Mouse (Mus musculus) hindbrain, postnatal 0 days (tissue): ENCODE results near the gene Pias3. TPM values are rescaled to one million over a fixed set of nuclear protein-coding genes. Genes with fewer than 3 reads are reported as not detected.
A peak's percentile ranks its signal among the peaks of the same experiment; 100 is the strongest.

Experiments
- ATAC-seq: fragments of 200-750 bp; cut with Nextera tagmentation; 2 replicates; pipeline ENCODE4 v1.8.0; 2017; ENCODE audit warnings: mild to moderate bottlenecking, moderate TSS enrichment, moderate library complexity
- DNase-seq: peaks from one replicate; pipeline ENCODE4 v3.0.0-alpha.2; 2015; ENCODE audit warnings: low spot score
- H3K27ac ChIP-seq: fragments of 300-500 bp; sonication (generic); 2 replicates; pipeline ENCODE4 v1.5.1; 2014; ENCODE audit warnings: mild to moderate bottlenecking
- H3K27me3 ChIP-seq: fragments of 300-500 bp; sonication (generic); 2 replicates; pipeline ENCODE4 v1.6.1; 2014; ENCODE audit warnings: low read length, mixed read lengths; ENCODE audit not compliant: insufficient read depth
- H3K36me3 ChIP-seq: fragments of 300-500 bp; sonication (generic); 2 replicates; pipeline ENCODE4 v1.6.1; 2014; ENCODE audit warnings: low read length, mixed read lengths; ENCODE audit not compliant: insufficient read depth
- H3K4me1 ChIP-seq: fragments of 300-500 bp; sonication (generic); 2 replicates; pipeline ENCODE4 v1.6.1; 2014; ENCODE audit warnings: antibody characterized with exemption, low read length, mixed read lengths; ENCODE audit not compliant: insufficient read depth
- H3K4me2 ChIP-seq: fragments of 300-500 bp; sonication (generic); 2 replicates; pipeline ENCODE4 v1.6.1; 2014; ENCODE audit warnings: low read depth, mild to moderate bottlenecking, low read length, moderate library complexity, mixed read lengths
- H3K4me3 ChIP-seq: fragments of 300-500 bp; sonication (generic); 2 replicates; pipeline ENCODE4 v1.5.1; 2014; ENCODE audit warnings: low read length
- H3K9ac ChIP-seq: fragments of 300-500 bp; sonication (generic); replicated peaks from 2 replicates; pipeline ENCODE4 v1.6.1; 2014; ENCODE audit warnings: mild to moderate bottlenecking, low read length, moderate library complexity, mixed read lengths
- H3K9me3 ChIP-seq: fragments of 300-500 bp; sonication (generic); 2 replicates; pipeline ENCODE4 v1.6.1; 2016; ENCODE audit warnings: low read length, mixed read lengths
- CTCF ChIP-seq: IDR thresholded peaks from 2 replicates; pipeline ENCODE4 v1.5.1; 2016; ENCODE audit warnings: antibody characterized with exemption, control low read depth, low read depth
- WGBS: fragments of 180-500 bp; shearing (Covaris S2); extraction: QIAGEN DNeasy Blood & Tissue Kit; methylation state at CpG from one replicate; pipeline ENCODE4 v1.1.7; 2014; 5-methylcytosine and 5-hydroxymethylcytosine counted together
- polyA plus RNA-seq: library from polyadenylated mRNA; unstranded; fragments of >200 nt; fragmentation: Nextera tagmentation; extraction: Ambion mirVana; gene quantifications from 2 replicates; pipeline ENCODE4 v1.2.1, GENCODE M21; 2015
- total RNA-seq: library from RNA; depleted of rRNA; stranded (reverse); fragments of >200 nt; gene quantifications from 2 replicates; pipeline ENCODE4 v1.2.3, GENCODE M21; 2014

Gene Pias3
- total and polyA plus RNA-seq, 2 experiments from 2014 or later, result 41.3 to 46.1 TPM

GRCm38 (mm10) chr3:96675171-96675570 is 21.0 kb upstream of the Pias3 start:
- Histone ChIP-seq H3K27me3 (no peaks in the 10 kb centered on the region), H3K9ac (no peak overlapping the region), H3K4me1 (no peaks in the 10 kb centered on the region; the same call in 1 of the 2 replicates), H3K27ac (no peak overlapping the region), H3K4me2 (no peak overlapping the region), H3K9me3 (no peaks in the 10 kb centered on the region), H3K4me3 (no peak overlapping the region), H3K36me3 (no peaks in the 10 kb centered on the region)
- no peak for ATAC-seq
- TF ChIP-seq CTCF, result no peak
- no peak for DNase-seq
- 93% methylated on average over 3 of the region's 3 CpGs for WGBS

GRCm38 (mm10) chr3:96675690-96676089 is 20.5 kb upstream of the Pias3 start:
- H3K9ac ChIP-seq, result no peak overlapping the region
- 33% methylated on average over 3 of the region's 3 CpGs for WGBS
- no peaks in the 10 kb centered on the region for H3K9me3 ChIP-seq
- no peak overlapping the region for H3K4me3 ChIP-seq
- no peak overlapping the region for H3K27ac ChIP-seq
- no peaks in the 10 kb centered on the region for H3K27me3 ChIP-seq
- no peak for ATAC-seq
- no peak for DNase-seq
- H3K36me3 ChIP-seq, result no peaks in the 10 kb centered on the region
- TF ChIP-seq CTCF, result no peak
- no peak overlapping the region for H3K4me2 ChIP-seq
- no peaks in the 10 kb centered on the region; the same call in 1 of the 2 replicates for H3K4me1 ChIP-seq

GRCm38 (mm10) chr3:96678456-96678855 is 17.7 kb upstream of the Pias3 start:
- Histone ChIP-seq H3K4me1 (no peaks in the 10 kb centered on the region; the same call in 1 of the 2 replicates), H3K4me3 (no peak overlapping the region), H3K9me3 (no peaks in the 10 kb centered on the region), H3K4me2 (no peak overlapping the region), H3K36me3 (no peaks in the 10 kb centered on the region), H3K27ac (no peak overlapping the region), H3K27me3 (no peaks in the 10 kb centered on the region), H3K9ac (no peak overlapping the region)
- no peak for ATAC-seq
- no peak for DNase-seq
- TF ChIP-seq CTCF, result no peak
- 65% methylated on average over 7 of the region's 7 CpGs for WGBS

- Histone ChIP-seq H3K9ac (no peak overlapping the region), H3K4me3 (no peak overlapping the region), H3K9me3 (no peaks in the 10 kb centered on the region), H3K36me3 (no peaks in the 10 kb centered on the region), H3K4me1 (no peaks in the 10 kb centered on the region; the same call in 1 of the 2 replicates), H3K4me2 (no peak overlapping the region), H3K27me3 (no peaks in the 10 kb centered on the region), H3K27ac (no peak overlapping the region)
- ATAC-seq (0 out of 2 replicates have a peak, but pooled peaks have one; percentile 21), DNase-seq (no peak)
- WGBS, result 30% methylated on average over 5 of the region's 5 CpGs
- TF ChIP-seq CTCF, result no peak
These were observed 17.0 kb upstream of the Pias3 start for GRCm38 (mm10) chr3:96679159-96679674.

GRCm38 (mm10) chr3:96680269-96680956 is 15.8 kb upstream of the Pias3 start:
- Histone ChIP-seq H3K27me3 (no peaks in the 10 kb centered on the region), H3K9me3 (no peaks in the 10 kb centered on the region), H3K27ac (no peak overlapping the region), H3K36me3 (no peaks in the 10 kb centered on the region), H3K9ac (no peak overlapping the region), H3K4me2 (no peak overlapping the region), H3K4me3 (no peak overlapping the region), H3K4me1 (no peaks in the 10 kb centered on the region; the same call in 1 of the 2 replicates)
- TF ChIP-seq CTCF, result no peak
- ATAC-seq (peak; percentile 57; the same call in 1 of the 2 replicates), DNase-seq (peak; percentile 41)
- WGBS, result 15% methylated on average over 12 of the region's 12 CpGs

- no peaks in the 10 kb centered on the region for H3K9me3 ChIP-seq
- 85% methylated on average over 3 of the region's 3 CpGs for WGBS
- H3K36me3 ChIP-seq, result no peaks in the 10 kb centered on the region
- no peaks in the 10 kb centered on the region for H3K27me3 ChIP-seq
- no peak for DNase-seq
- no peak for ATAC-seq
- H3K4me3 ChIP-seq, result no peak overlapping the region
- H3K4me2 ChIP-seq, result no peak overlapping the region
- H3K4me1 ChIP-seq, result no peaks in the 10 kb centered on the region; the same call in 1 of the 2 replicates
- no peak overlapping the region for H3K27ac ChIP-seq
- H3K9ac ChIP-seq, result no peak overlapping the region
- no peak for TF ChIP-seq CTCF
These were observed 12.7 kb upstream of the Pias3 start for GRCm38 (mm10) chr3:96683496-96683895.
